Mouse (Mus musculus) kidney, postnatal 0 days (tissue): ENCODE measurements around the gene Gm11232. TPM values are rescaled to one million over a fixed set of nuclear protein-coding genes. Genes with fewer than 3 reads are reported as not detected.

Experiments
- ATAC-seq: fragments of 200-750 bp; cut with Nextera tagmentation; replicated peaks from 2 replicates; pipeline ENCODE4 v1.8.0; 2017; ENCODE audit warnings: low read depth, moderate number of reproducible peaks, moderate TSS enrichment, moderate library complexity; ENCODE audit not compliant: low FRiP score
- DNase-seq: peaks from one replicate; pipeline ENCODE4 v3.0.0-alpha.2; 2016; ENCODE audit warnings: low spot score
- H3K27ac ChIP-seq: fragments of 300-500 bp; sonication (generic); 2 replicates; pipeline ENCODE4 v1.5.1; 2014; ENCODE audit warnings: mild to moderate bottlenecking
- H3K27me3 ChIP-seq: fragments of 300-500 bp; sonication (generic); 2 replicates; pipeline ENCODE4 v1.6.1; 2014; ENCODE audit warnings: low read length, mixed read lengths; ENCODE audit not compliant: insufficient read depth
- H3K36me3 ChIP-seq: fragments of 300-500 bp; sonication (generic); 2 replicates; pipeline ENCODE4 v1.6.1; 2014; ENCODE audit warnings: low read length, mixed read lengths; ENCODE audit not compliant: insufficient read depth
- H3K4me1 ChIP-seq: fragments of 300-500 bp; sonication (generic); replicated peaks from 2 replicates; pipeline ENCODE4 v1.6.1; 2014; ENCODE audit warnings: antibody characterized with exemption, low read length, mixed read lengths; ENCODE audit not compliant: insufficient read depth
- H3K4me2 ChIP-seq: fragments of 300-500 bp; sonication (generic); 2 replicates; pipeline ENCODE4 v1.6.1; 2014; ENCODE audit warnings: mild to moderate bottlenecking, low read length, moderate library complexity, mixed read lengths
- H3K4me3 ChIP-seq: fragments of 300-500 bp; sonication (generic); replicated peaks from 2 replicates; pipeline ENCODE4 v1.5.1; 2014; ENCODE audit warnings: low read depth, low read length
- H3K9ac ChIP-seq: fragments of 300-500 bp; sonication (generic); 2 replicates; pipeline ENCODE4 v1.6.1; 2014; ENCODE audit warnings: low read depth, low read length
- H3K9me3 ChIP-seq: fragments of 300-500 bp; sonication (generic); replicated peaks from 2 replicates; pipeline ENCODE4 v1.6.1; 2016; ENCODE audit warnings: low read length, inconsistent platforms, mixed read lengths
- CTCF ChIP-seq: IDR thresholded peaks from 2 replicates; pipeline ENCODE4 v1.5.1; 2016; ENCODE audit warnings: antibody characterized with exemption, low read depth, mild to moderate bottlenecking, moderate library complexity
- WGBS: fragments of 180-500 bp; shearing (Covaris S2); extraction: QIAGEN DNeasy Blood & Tissue Kit; methylation state at CpG from one replicate; pipeline ENCODE4 v1.1.7; 2014; 5-methylcytosine and 5-hydroxymethylcytosine counted together
- polyA plus RNA-seq: library from polyadenylated mRNA; unstranded; fragments of >200 nt; fragmentation: Nextera tagmentation; extraction: Ambion mirVana; gene quantifications from 2 replicates; pipeline ENCODE4 v1.2.1, GENCODE M21; 2015

Gm11232 gene
- polyA plus RNA-seq, result 2.4 and 3.5 TPM in 2 replicates

- H3K4me1 ChIP-seq, result no peaks in the 10 kb centered on the region
- H3K27ac ChIP-seq, result peak within 1 kb of the TSS; percentile 57
- no peaks in the 10 kb centered on the region for H3K36me3 ChIP-seq
- H3K4me2 ChIP-seq, result no peak within 1 kb of the TSS
- H3K9me3 ChIP-seq, result no peaks in the 10 kb centered on the region
- no peak within 1 kb of the TSS for H3K4me3 ChIP-seq
- 71% methylated on average over 2 of the region's 2 CpGs for WGBS
- no peak within 1 kb of the TSS for H3K9ac ChIP-seq
- no peak for TF ChIP-seq CTCF
- no peaks in the 10 kb centered on the region for H3K27me3 ChIP-seq
- ATAC-seq (no peak), DNase-seq (no peak)
These were observed at the start of gene Gm11232 for GRCm38 (mm10) chr4:71757865-71758264. TSS of gene Gm11232 (minus strand) at chr4:71757965.

GRCm38 (mm10) chr4:71805977-71806534 lies 48.3 kb upstream of the Gm11232 start:
- no peak for ATAC-seq
- H3K9ac ChIP-seq, result no peak overlapping the region
- H3K27ac ChIP-seq, result no peak overlapping the region
- H3K9me3 ChIP-seq, result no peaks in the 10 kb centered on the region
- TF ChIP-seq CTCF, result no peak
- H3K4me1 ChIP-seq, result no peaks in the 10 kb centered on the region
- H3K4me3 ChIP-seq, result no peak overlapping the region
- H3K4me2 ChIP-seq, result no peak overlapping the region
- H3K36me3 ChIP-seq, result no peaks in the 10 kb centered on the region
- peak; percentile 21 for DNase-seq
- no peaks in the 10 kb centered on the region for H3K27me3 ChIP-seq
- 52% methylated on average over 2 of the region's 2 CpGs for WGBS

- 76% methylated on average over 1 of the region's 1 CpGs for WGBS
- no peaks in the 10 kb centered on the region for H3K9me3 ChIP-seq
- no peaks in the 10 kb centered on the region for H3K36me3 ChIP-seq
- H3K9ac ChIP-seq, result no peak overlapping the region
- TF ChIP-seq CTCF, result no peak
- H3K4me2 ChIP-seq, result no peak overlapping the region
- no peaks in the 10 kb centered on the region for H3K4me1 ChIP-seq
- ATAC-seq (no peak), DNase-seq (no peak)
- H3K27me3 ChIP-seq, result no peaks in the 10 kb centered on the region
- H3K4me3 ChIP-seq, result no peak overlapping the region
- no peak overlapping the region for H3K27ac ChIP-seq
These were observed 7.8 kb upstream of the Gm11232 start for GRCm38 (mm10) chr4:71765529-71765928.

- Histone ChIP-seq H3K27me3 (no peaks in the 10 kb centered on the region), H3K36me3 (no peaks in the 10 kb centered on the region), H3K4me1 (no peaks in the 10 kb centered on the region), H3K27ac (no peak overlapping the region), H3K4me2 (no peak overlapping the region), H3K4me3 (no peak overlapping the region), H3K9me3 (no peaks in the 10 kb centered on the region), H3K9ac (no peak overlapping the region)
- ATAC-seq (no peak), DNase-seq (no peak)
- TF ChIP-seq CTCF, result no peak
- 41% methylated on average over 3 of the region's 3 CpGs for WGBS
These were observed 7.3 kb upstream of the Gm11232 start for GRCm38 (mm10) chr4:71765071-71765470.

GRCm38 (mm10) chr4:71756441-71757221 lies 1.1 kb downstream of the Gm11232 start:
- no peak for TF ChIP-seq CTCF
- H3K4me1 ChIP-seq, result no peaks in the 10 kb centered on the region
- WGBS, result 52% methylated on average over 11 of the region's 11 CpGs
- no peaks in the 10 kb centered on the region for H3K36me3 ChIP-seq
- H3K9ac ChIP-seq, result no peak overlapping the region
- peak overlapping the region; percentile 57 for H3K27ac ChIP-seq
- H3K27me3 ChIP-seq, result no peaks in the 10 kb centered on the region
- no peak overlapping the region for H3K4me3 ChIP-seq
- ATAC-seq (no peak), DNase-seq (peak; percentile 83)
- no peak overlapping the region for H3K4me2 ChIP-seq
- no peaks in the 10 kb centered on the region for H3K9me3 ChIP-seq

GRCm38 (mm10) chr4:71745741-71746140 lies 12.0 kb downstream of the Gm11232 start:
- ATAC-seq, result no peak
- no peak for TF ChIP-seq CTCF
- DNase-seq, result no peak
- Histone ChIP-seq H3K9me3 (no peaks in the 10 kb centered on the region), H3K36me3 (no peaks in the 10 kb centered on the region), H3K9ac (no peak overlapping the region), H3K4me2 (no peak overlapping the region), H3K4me1 (no peaks in the 10 kb centered on the region), H3K4me3 (no peak overlapping the region), H3K27ac (no peak overlapping the region), H3K27me3 (no peaks in the 10 kb centered on the region)
- WGBS, result 47% methylated on average over 1 of the region's 1 CpGs
